ENCODE assay signal across 8 mouse cellular contexts in the genomic region with DNA sequence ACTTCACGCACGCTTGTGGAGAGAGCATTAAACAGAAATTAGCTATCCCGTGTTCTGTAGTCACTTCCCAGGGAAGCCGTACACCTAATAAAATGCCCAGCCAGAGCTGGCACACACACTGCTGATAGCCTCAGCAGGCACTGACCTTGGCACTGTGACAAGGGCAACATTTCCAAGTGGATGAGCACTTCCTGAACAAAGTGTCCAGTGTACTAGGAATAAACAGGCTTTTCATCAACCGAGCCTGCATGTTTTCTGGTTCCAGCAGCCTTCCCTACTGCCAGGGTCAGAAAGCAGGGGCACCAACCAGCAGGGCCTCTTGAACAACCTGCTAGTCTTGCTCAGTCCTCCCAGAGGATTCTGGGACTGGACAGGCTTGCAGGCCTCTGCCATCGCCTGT.
DNase-seq lines count a peak whose midpoint lies in the region; ATAC-seq and TF ChIP-seq lines count a peak whose summit lies in the region.

No protein-coding gene starts in this region.

- H3K27me3 ChIP-seq in kidney, embryonic 14.5 days (ENCODE audit: control insufficient read depth, insufficient read depth, low read length): no peaks in the 10 kb centered on the region
- no peaks in the 10 kb centered on the region for H3K27me3 ChIP-seq in hindbrain, postnatal 0 days (ENCODE audit: insufficient read depth, low read length)
- H3K27me3 ChIP-seq in lung, embryonic 15.5 days: no peaks in the 10 kb centered on the region
- no peaks in the 10 kb centered on the region for H3K27me3 ChIP-seq in stomach, postnatal 0 days (ENCODE audit: control insufficient read depth, insufficient read depth, low read length)

- DNase-seq in kidney, adult 18-20 months: peak; percentile 89
- peak; percentile 91 for DNase-seq in adrenal gland, adult 2 months
- peak; percentile 51 for DNase-seq in gastrocnemius, adult 18-20 months (ENCODE audit: low spot score)
- peak; percentile 72 for DNase-seq in hindbrain, postnatal 0 days (ENCODE audit: low spot score)
- DNase-seq in stomach, postnatal 0 days (ENCODE audit: low spot score): no peak

- 82% methylated on average over 6 of the region's 6 CpGs for WGBS in kidney, embryonic 14.5 days
- WGBS in hindbrain, postnatal 0 days: 31% methylated on average over 6 of the region's 6 CpGs
- 68% methylated on average over 6 of the region's 6 CpGs for WGBS in lung, embryonic 15.5 days
- 74% methylated on average over 6 of the region's 6 CpGs for WGBS in stomach, postnatal 0 days

- no peak for TF ChIP-seq EP300 in stomach, postnatal 0 days (optimal IDR thresholded peaks at IDR 0.05)

- H3K27ac ChIP-seq in kidney, embryonic 14.5 days (ENCODE audit: low read depth, low read length): no peak overlapping the region
- no peak overlapping the region; the same call in 1 of the 2 replicates for H3K27ac ChIP-seq in hindbrain, postnatal 0 days
- H3K27ac ChIP-seq in lung, embryonic 15.5 days: 0 out of 2 replicates have a peak overlapping the region, but pooled peaks have one; percentile 16
- no peak overlapping the region for H3K27ac ChIP-seq in stomach, postnatal 0 days (replicated peaks)

- H3K4me1 ChIP-seq in kidney, embryonic 14.5 days (ENCODE audit: control insufficient read depth, insufficient read depth, low read length): peaks cover 15% of the 10 kb centered on the region
- no peaks in the 10 kb centered on the region for H3K4me1 ChIP-seq in hindbrain, postnatal 0 days (ENCODE audit: insufficient read depth, low read length)
- peaks cover 34% of the 10 kb centered on the region for H3K4me1 ChIP-seq in lung, embryonic 15.5 days
- peaks cover 9% of the 10 kb centered on the region for H3K4me1 ChIP-seq in stomach, postnatal 0 days (replicated peaks; ENCODE audit: control insufficient read depth, insufficient read depth)

- H3K9me3 ChIP-seq in kidney, embryonic 14.5 days (ENCODE audit: control insufficient read depth, low read length): no peaks in the 10 kb centered on the region
- no peaks in the 10 kb centered on the region for H3K9me3 ChIP-seq in hindbrain, postnatal 0 days (ENCODE audit: low read length)
- no peaks in the 10 kb centered on the region for H3K9me3 ChIP-seq in lung, embryonic 15.5 days
- H3K9me3 ChIP-seq in stomach, postnatal 0 days (ENCODE audit: control insufficient read depth, low read length): no peaks in the 10 kb centered on the region

- no peak overlapping the region for H3K4me3 ChIP-seq in kidney, embryonic 14.5 days (ENCODE audit: low read length)
- H3K4me3 ChIP-seq in hindbrain, postnatal 0 days (ENCODE audit: low read length): no peak overlapping the region
- H3K4me3 ChIP-seq in lung, embryonic 15.5 days: no peak overlapping the region
- no peak overlapping the region for H3K4me3 ChIP-seq in stomach, postnatal 0 days (ENCODE audit: low read depth, low read length)

- no peak for ATAC-seq in kidney, embryonic 14.5 days (ENCODE audit: low FRiP score, low TSS enrichment)
- ATAC-seq in hindbrain, postnatal 0 days: peak; percentile 55
- no peak for ATAC-seq in lung, embryonic 15.5 days (ENCODE audit: borderline replicate concordance, extremely low read depth, low FRiP score, low TSS enrichment)
- ATAC-seq in CD4-positive, CD25-positive, alpha-beta regulatory T cell, adult 4 months: no peak
- no peak for ATAC-seq in stomach, postnatal 0 days (ENCODE audit: low FRiP score, low TSS enrichment)

- no peaks in the 10 kb centered on the region for H3K36me3 ChIP-seq in kidney, embryonic 14.5 days (ENCODE audit: control insufficient read depth, insufficient read depth, low read length)
- no peaks in the 10 kb centered on the region for H3K36me3 ChIP-seq in hindbrain, postnatal 0 days (ENCODE audit: insufficient read depth, low read length)
- no peaks in the 10 kb centered on the region for H3K36me3 ChIP-seq in lung, embryonic 15.5 days
- H3K36me3 ChIP-seq in stomach, postnatal 0 days (ENCODE audit: control insufficient read depth, insufficient read depth, low read length): no peaks in the 10 kb centered on the region

- no peak for TF ChIP-seq CTCF in hindbrain, postnatal 0 days (IDR thresholded peaks at IDR 0.05; ENCODE audit: low read depth)
- no peak for TF ChIP-seq CTCF in stomach, postnatal 0 days (IDR thresholded peaks at IDR 0.05; ENCODE audit: low read depth)

- H3K9ac ChIP-seq in kidney, embryonic 14.5 days (ENCODE audit: low read depth, low read length): no peak overlapping the region
- H3K9ac ChIP-seq in hindbrain, postnatal 0 days (replicated peaks; ENCODE audit: low read length): no peak overlapping the region
- no peak overlapping the region for H3K9ac ChIP-seq in lung, embryonic 15.5 days
- H3K9ac ChIP-seq in stomach, postnatal 0 days (ENCODE audit: low read length): no peak overlapping the region

- H3K4me2 ChIP-seq in kidney, embryonic 14.5 days (replicated peaks; ENCODE audit: low read depth, low read length): no peak overlapping the region
- no peak overlapping the region for H3K4me2 ChIP-seq in hindbrain, postnatal 0 days (ENCODE audit: low read depth, low read length)
- no peak overlapping the region for H3K4me2 ChIP-seq in lung, embryonic 15.5 days
- no peak overlapping the region for H3K4me2 ChIP-seq in stomach, postnatal 0 days (replicated peaks; ENCODE audit: low read depth)
